Mouse (Mus musculus): ENCODE data around the gene Olfr1076. TPM values are rescaled to one million over a fixed set of nuclear protein-coding genes. Genes with fewer than 3 reads are reported as not detected.
"Not testable (repeated sequence)": the region's sequence is repeated elsewhere in the genome, so short reads cannot be mapped to it uniquely, and the experiment has no call there.

Gene Olfr1076
- not detected in 2 replicates for polyA plus RNA-seq (2015; fragmentation: Nextera tagmentation; extraction: Ambion mirVana)

DNA sequence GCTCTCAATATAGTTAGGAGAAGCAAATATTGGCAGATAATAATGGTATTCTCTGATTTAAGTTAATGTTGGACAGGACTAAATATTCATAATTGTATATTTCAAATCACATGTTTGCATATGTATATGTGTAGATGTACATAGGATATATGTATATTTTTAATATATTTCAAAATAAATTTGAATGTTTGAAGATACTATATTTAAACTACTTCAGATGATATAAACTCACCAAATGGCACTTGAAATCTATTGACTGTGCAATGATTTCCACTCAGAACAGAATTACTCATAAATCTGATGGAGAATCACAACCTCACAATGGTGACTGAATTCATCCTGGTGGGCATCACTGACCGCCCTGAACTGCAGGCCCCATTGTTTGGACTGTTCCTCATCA, at the start of gene Olfr1076:
Gene Olfr1076, plus strand, starts transcription at position 301 of the 400 bp plus-strand sequence.
- no peaks in the 10 kb centered on the region for H3K27me3 ChIP-seq
- H3K36me3 ChIP-seq = no peaks in the 10 kb centered on the region
- no peak within 1 kb of the TSS for H3K4me3 ChIP-seq
- no peaks in the 10 kb centered on the region for H3K9me3 ChIP-seq
- WGBS = 85% methylated on average over 1 of the region's 1 CpGs
- no peak for ATAC-seq (ENCODE audit: insufficient number of reproducible peaks, low FRiP score, low TSS enrichment, low read depth)
- no peaks in the 10 kb centered on the region for H3K4me1 ChIP-seq
- no peak within 1 kb of the TSS for H3K9ac ChIP-seq
- H3K27ac ChIP-seq = no peak within 1 kb of the TSS
- no peak within 1 kb of the TSS for H3K4me2 ChIP-seq

DNA sequence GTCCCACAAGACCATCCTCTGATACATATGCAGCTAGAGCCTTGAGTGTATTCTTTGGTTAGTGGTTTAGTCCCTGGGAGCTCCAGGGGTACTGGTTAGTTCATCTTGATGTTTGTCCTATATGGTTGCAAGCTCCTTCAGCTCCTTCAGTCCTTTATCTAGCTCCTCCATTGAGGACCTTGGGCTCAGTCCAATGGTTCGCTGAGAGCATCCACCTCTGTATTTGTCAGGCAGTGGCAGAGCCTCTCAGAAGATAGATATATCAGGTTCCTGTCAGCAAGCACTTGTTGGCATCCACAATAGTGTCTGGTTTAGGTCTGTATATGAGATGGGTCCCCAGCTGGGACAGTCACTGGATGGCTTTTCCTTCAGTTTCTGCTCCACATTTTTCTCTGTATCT, 47.8 kb upstream of the Olfr1076 start:
- no peaks in the 10 kb centered on the region for H3K36me3 ChIP-seq
- no peaks in the 10 kb centered on the region for H3K27me3 ChIP-seq
- H3K9me3 ChIP-seq = no peaks in the 10 kb centered on the region
- H3K4me2 ChIP-seq = no peak overlapping the region
- 85% methylated on average over 1 of the region's 1 CpGs for WGBS
- no peak overlapping the region for H3K9ac ChIP-seq
- no peak overlapping the region for H3K4me3 ChIP-seq
- H3K27ac ChIP-seq = no peak overlapping the region
- no peak for ATAC-seq (ENCODE audit: insufficient number of reproducible peaks, low FRiP score, low TSS enrichment, low read depth)
- H3K4me1 ChIP-seq = no peaks in the 10 kb centered on the region

DNA sequence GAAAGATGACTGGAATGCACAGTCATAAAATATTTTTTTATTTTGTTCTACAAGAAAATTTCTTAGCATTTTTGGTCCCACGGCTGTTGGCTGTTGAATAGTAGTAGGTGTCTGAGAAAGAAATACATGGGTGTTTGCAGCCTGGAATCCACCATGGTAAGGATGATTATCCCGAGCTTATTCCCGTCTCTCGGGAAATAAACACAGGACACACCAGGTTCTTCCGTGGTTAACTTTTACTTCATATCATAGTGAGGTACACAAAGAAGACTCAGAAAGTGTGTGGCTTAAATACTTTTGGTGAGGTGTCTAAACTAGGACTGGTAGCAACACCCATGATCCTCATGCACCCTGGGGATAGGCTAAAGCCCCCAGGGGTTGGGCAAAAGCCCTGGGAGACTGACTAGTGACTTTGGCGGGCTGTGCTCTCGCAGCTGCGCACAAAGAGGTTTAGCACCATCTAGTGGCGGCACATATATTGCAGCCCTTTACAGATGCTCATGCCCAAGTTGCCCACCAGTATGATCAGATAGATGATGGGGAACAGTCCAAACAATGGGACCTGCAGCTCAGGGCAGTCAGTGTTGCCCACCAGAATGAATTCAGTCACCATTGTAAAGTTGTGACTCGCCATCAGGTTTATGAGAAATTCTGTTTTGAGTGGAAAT, 43.7 kb upstream of the Olfr1076 start:
- Histone ChIP-seq H3K27ac (no peak overlapping the region), H3K4me3 (no peak overlapping the region), H3K27me3 (no peaks in the 10 kb centered on the region), H3K4me1 (no peaks in the 10 kb centered on the region), H3K36me3 (no peaks in the 10 kb centered on the region), H3K9me3 (no peaks in the 10 kb centered on the region), H3K9ac (no peak overlapping the region), H3K4me2 (no peak overlapping the region)
- no peak for ATAC-seq (ENCODE audit: insufficient number of reproducible peaks, low FRiP score, low TSS enrichment, low read depth)
- 32% methylated on average over 10 of the region's 10 CpGs for WGBS

DNA sequence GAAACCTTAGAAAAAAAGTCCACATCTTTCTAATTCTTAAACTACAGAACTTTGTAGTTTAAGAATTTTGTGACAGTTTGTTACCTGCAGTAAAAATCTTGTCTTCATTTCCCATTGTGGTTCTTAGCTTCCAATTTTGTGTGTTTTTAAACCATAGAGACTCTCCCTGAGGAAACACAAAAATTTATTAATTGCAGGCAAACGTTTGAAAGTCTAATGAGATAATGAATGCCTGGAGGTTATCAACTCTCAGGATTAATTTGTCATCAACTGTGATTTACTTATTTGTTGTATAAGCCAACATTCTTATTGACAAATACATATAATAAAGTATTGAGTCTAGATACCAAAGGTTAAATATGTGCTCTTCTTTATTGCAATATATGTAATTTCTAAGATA, 21.0 kb upstream of the Olfr1076 start, which contains the start of gene Olfr228:
Gene Olfr228, minus strand, starts transcription at position 101 of the 400 bp plus-strand sequence.
- Histone ChIP-seq H3K4me2 (no peak within 1 kb of the TSS), H3K27ac (no peak within 1 kb of the TSS)
- 22% methylated on average over 1 of the region's 1 CpGs for WGBS

DNA sequence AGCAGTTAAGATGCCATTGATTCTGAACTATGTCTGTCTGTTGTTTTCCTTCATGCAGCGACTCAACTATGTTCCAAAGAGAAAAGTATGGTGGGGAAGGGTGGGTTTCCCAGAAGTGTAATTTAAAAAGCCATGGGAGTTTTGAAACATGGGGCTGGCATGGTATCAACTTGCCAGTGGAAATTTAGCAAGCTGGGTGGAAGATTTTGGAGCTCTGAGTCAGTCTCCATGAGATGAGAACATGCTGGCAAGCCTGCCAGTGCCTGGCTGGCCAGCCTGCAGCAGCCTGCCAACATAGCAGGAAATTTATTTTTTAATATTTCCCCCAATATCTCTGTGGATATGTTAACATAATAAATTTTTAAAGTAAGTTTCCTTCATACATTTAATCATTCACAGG, 22.7 kb downstream of the Olfr1076 start:
- Histone ChIP-seq H3K9ac (no peak overlapping the region), H3K4me3 (no peak overlapping the region), H3K4me1 (no peaks in the 10 kb centered on the region), H3K9me3 (no peaks in the 10 kb centered on the region), H3K27me3 (no peaks in the 10 kb centered on the region), H3K36me3 (no peaks in the 10 kb centered on the region), H3K4me2 (no peak overlapping the region), H3K27ac (no peak overlapping the region)
- 55% methylated on average over 1 of the region's 1 CpGs for WGBS
- ATAC-seq (ENCODE audit: insufficient number of reproducible peaks, low FRiP score, low TSS enrichment, low read depth) = no peak

More for the DNA sequence above, 21.0 kb upstream of the Olfr1076 start, which contains the start of gene Olfr228:
- H3K9me3 ChIP-seq = no peaks in the 10 kb centered on the region
- no peaks in the 10 kb centered on the region for H3K27me3 ChIP-seq
- no peak for ATAC-seq (ENCODE audit: insufficient number of reproducible peaks, low FRiP score, low TSS enrichment, low read depth)
- H3K4me3 ChIP-seq = no peak within 1 kb of the TSS
- H3K9ac ChIP-seq = no peak within 1 kb of the TSS
- H3K4me1 ChIP-seq = no peaks in the 10 kb centered on the region
- no peaks in the 10 kb centered on the region for H3K36me3 ChIP-seq

DNA sequence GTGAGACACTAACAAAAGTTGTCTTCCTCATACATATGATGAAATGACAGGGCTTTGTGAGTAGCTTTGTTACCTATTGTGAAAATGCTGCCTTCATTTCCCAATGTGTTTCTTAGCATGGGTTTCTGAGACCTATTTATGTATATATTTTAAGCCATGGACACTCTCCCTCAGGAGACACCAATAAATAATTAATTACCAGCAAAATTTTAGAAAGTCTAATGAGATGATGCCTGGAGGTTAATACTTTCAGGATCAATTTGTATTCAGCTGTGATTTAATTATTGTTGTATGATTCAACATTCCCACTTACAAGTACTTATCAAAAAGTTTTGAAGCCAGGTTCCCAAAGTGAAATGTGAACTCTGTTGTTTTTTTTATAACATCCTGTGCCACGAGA, 34.1 kb downstream of the Olfr1076 start, which contains the start of gene Olfr1079:
Gene Olfr1079, minus strand, starts transcription at position 101 of the 400 bp plus-strand sequence.
- 62% methylated on average over 1 of the region's 1 CpGs for WGBS

DNA sequence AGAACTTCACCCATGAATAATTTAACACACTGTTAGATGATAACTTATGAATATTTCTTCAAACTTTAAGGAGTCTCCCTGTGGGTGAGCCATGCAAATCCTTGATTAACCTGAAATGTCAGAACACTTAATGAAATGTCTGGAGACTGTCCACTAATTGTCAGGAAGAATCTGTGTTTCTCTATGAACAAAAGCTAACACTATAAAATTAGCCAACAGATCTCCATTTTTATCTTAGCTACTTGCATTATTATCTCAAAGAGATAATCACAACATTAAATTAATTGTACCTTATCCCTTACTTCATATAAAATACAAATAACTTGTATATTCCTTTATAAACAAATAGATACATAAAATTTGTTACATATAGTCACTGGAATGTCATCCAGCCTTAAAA, 49.9 kb downstream of the Olfr1076 start, which contains the start of gene Olfr1080:
Gene Olfr1080, minus strand, starts transcription at position 101 of the 400 bp plus-strand sequence.
- not testable (repeated sequence) for H3K4me3 ChIP-seq; H3K27me3 ChIP-seq; H3K9ac ChIP-seq; H3K4me1 ChIP-seq; H3K9me3 ChIP-seq; H3K27ac ChIP-seq; H3K36me3 ChIP-seq; ATAC-seq (ENCODE audit: insufficient number of reproducible peaks, low FRiP score, low TSS enrichment, low read depth); H3K4me2 ChIP-seq

More for the DNA sequence above, 34.1 kb downstream of the Olfr1076 start, which contains the start of gene Olfr1079:
- Histone ChIP-seq H3K9ac (no peak within 1 kb of the TSS), H3K4me2 (no peak within 1 kb of the TSS), H3K9me3 (no peaks in the 10 kb centered on the region), H3K27me3 (no peaks in the 10 kb centered on the region), H3K36me3 (no peaks in the 10 kb centered on the region), H3K4me1 (no peaks in the 10 kb centered on the region), H3K4me3 (no peak within 1 kb of the TSS), H3K27ac (no peak within 1 kb of the TSS)
- ATAC-seq (ENCODE audit: insufficient number of reproducible peaks, low FRiP score, low TSS enrichment, low read depth) = no peak

Other genes starting within 250 kb of the Olfr1076 start
- not detected in 2 replicates for gene Olfr1051, start 229.4 kb upstream of the Olfr1076 start, polyA plus RNA-seq (2015; fragmentation: Nextera tagmentation; extraction: Ambion mirVana)
- not detected in 2 replicates for gene Olfr1052, start 216.0 kb upstream of the Olfr1076 start, polyA plus RNA-seq (2015; fragmentation: Nextera tagmentation; extraction: Ambion mirVana)
- gene Olfr1053, start 193.2 kb upstream of the Olfr1076 start, polyA plus RNA-seq (2015; fragmentation: Nextera tagmentation; extraction: Ambion mirVana) = not detected in 2 replicates
- not detected in 2 replicates for gene Olfr1054, start 173.0 kb upstream of the Olfr1076 start, polyA plus RNA-seq (2015; fragmentation: Nextera tagmentation; extraction: Ambion mirVana)
- gene Olfr1055, start 158.2 kb upstream of the Olfr1076 start, polyA plus RNA-seq (2015; fragmentation: Nextera tagmentation; extraction: Ambion mirVana) = not detected in 2 replicates
- gene Olfr1056, start 146.0 kb upstream of the Olfr1076 start, polyA plus RNA-seq (2015; fragmentation: Nextera tagmentation; extraction: Ambion mirVana) = not detected in 2 replicates
- gene Olfr1057, start 130.1 kb upstream of the Olfr1076 start, polyA plus RNA-seq (2015; fragmentation: Nextera tagmentation; extraction: Ambion mirVana) = not detected in 2 replicates
- gene Olfr1058, start 119.9 kb upstream of the Olfr1076 start, polyA plus RNA-seq (2015; fragmentation: Nextera tagmentation; extraction: Ambion mirVana) = not detected in 2 replicates
- gene Olfr1061, start 94.4 kb upstream of the Olfr1076 start, polyA plus RNA-seq (2015; fragmentation: Nextera tagmentation; extraction: Ambion mirVana) = not detected in 2 replicates
- gene Olfr1062, start 81.7 kb upstream of the Olfr1076 start, polyA plus RNA-seq (2015; fragmentation: Nextera tagmentation; extraction: Ambion mirVana) = not detected in 2 replicates
- gene Olfr1065, start 57.9 kb upstream of the Olfr1076 start, polyA plus RNA-seq (2015; fragmentation: Nextera tagmentation; extraction: Ambion mirVana) = not detected in 2 replicates
- gene Olfr1066, start 52.2 kb upstream of the Olfr1076 start, polyA plus RNA-seq (2015; fragmentation: Nextera tagmentation; extraction: Ambion mirVana) = not detected in 2 replicates
- gene Olfr228, start 21.1 kb upstream of the Olfr1076 start, polyA plus RNA-seq (2015; fragmentation: Nextera tagmentation; extraction: Ambion mirVana) = not detected in 2 replicates
- not detected in 2 replicates for gene Olfr1079, start 34.0 kb downstream of the Olfr1076 start, polyA plus RNA-seq (2015; fragmentation: Nextera tagmentation; extraction: Ambion mirVana)
- not detected in 2 replicates for gene Olfr1080, start 49.8 kb downstream of the Olfr1076 start, polyA plus RNA-seq (2015; fragmentation: Nextera tagmentation; extraction: Ambion mirVana)
- gene Olfr1082, start 90.5 kb downstream of the Olfr1076 start, polyA plus RNA-seq (2015; fragmentation: Nextera tagmentation; extraction: Ambion mirVana) = not detected in 2 replicates
- not detected in 2 replicates for gene Olfr1084, start 131.3 kb downstream of the Olfr1076 start, polyA plus RNA-seq (2015; fragmentation: Nextera tagmentation; extraction: Ambion mirVana)
- not detected in 2 replicates for gene Olfr1085, start 153.6 kb downstream of the Olfr1076 start, polyA plus RNA-seq (2015; fragmentation: Nextera tagmentation; extraction: Ambion mirVana)
- gene Olfr1086, start 171.6 kb downstream of the Olfr1076 start, polyA plus RNA-seq (2015; fragmentation: Nextera tagmentation; extraction: Ambion mirVana) = not detected in 2 replicates
- gene Olfr1087, start 189.9 kb downstream of the Olfr1076 start, polyA plus RNA-seq (2015; fragmentation: Nextera tagmentation; extraction: Ambion mirVana) = not detected in 2 replicates
- not detected in 2 replicates for gene Olfr1089, start 225.2 kb downstream of the Olfr1076 start, polyA plus RNA-seq (2015; fragmentation: Nextera tagmentation; extraction: Ambion mirVana)